Mouse (Mus musculus) megakaryocyte, embryonic 14.5 days (primary cell): ENCODE measurements around the gene Entpd1.

ENCODE experiments used
- FLI1 ChIP-seq: IDR thresholded peaks from 2 replicates; pipeline ENCODE4 v1.6.1; 2012; ENCODE audit warnings: low read length, inconsistent platforms, mixed read lengths
- GATA1 ChIP-seq: IDR thresholded peaks from 3 replicates; pipeline ENCODE4 v1.6.1; 2012; ENCODE audit warnings: mixed read lengths, low read length, inconsistent platforms, borderline replicate concordance

GRCm38 (mm10) chr19:40616021-40616420 is 3.9 kb downstream of the Entpd1 start:
- TF ChIP-seq GATA1 (no peak), FLI1 (no peak)
